Mouse (Mus musculus) megakaryocyte-erythroid progenitor cell, adult 5-6 weeks (primary cell): ENCODE measurements around the gene Rreb1. TPM values are rescaled to one million over a fixed set of nuclear protein-coding genes. Genes with fewer than 3 reads are reported as not detected.

ENCODE experiments used
- ATAC-seq: replicated peaks from 2 replicates; pipeline ENCODE4 v1.8.0; 2016; ENCODE audit warnings: mild to moderate bottlenecking, inconsistent platforms; ENCODE audit not compliant: severe bottlenecking, poor library complexity, low FRiP score, low TSS enrichment
- total RNA-seq, 2 experiments: library from RNA; stranded (forward) in 1 of 2; stranded (reverse) in 1 of 2; fragments of 200-1000, 215-1000 nt in 1 of 2; fragments of >200 nt in 1 of 2; fragmentation: Nextera tagmentation in 1 of 2; gene quantifications; 2 replicates each; pipeline ENCODE4 v1.2.3; 2014 to 2017

Rreb1 gene
- total RNA-seq, 2 experiments from 2014 or later = 43.6 to 94.3 TPM

DNA sequence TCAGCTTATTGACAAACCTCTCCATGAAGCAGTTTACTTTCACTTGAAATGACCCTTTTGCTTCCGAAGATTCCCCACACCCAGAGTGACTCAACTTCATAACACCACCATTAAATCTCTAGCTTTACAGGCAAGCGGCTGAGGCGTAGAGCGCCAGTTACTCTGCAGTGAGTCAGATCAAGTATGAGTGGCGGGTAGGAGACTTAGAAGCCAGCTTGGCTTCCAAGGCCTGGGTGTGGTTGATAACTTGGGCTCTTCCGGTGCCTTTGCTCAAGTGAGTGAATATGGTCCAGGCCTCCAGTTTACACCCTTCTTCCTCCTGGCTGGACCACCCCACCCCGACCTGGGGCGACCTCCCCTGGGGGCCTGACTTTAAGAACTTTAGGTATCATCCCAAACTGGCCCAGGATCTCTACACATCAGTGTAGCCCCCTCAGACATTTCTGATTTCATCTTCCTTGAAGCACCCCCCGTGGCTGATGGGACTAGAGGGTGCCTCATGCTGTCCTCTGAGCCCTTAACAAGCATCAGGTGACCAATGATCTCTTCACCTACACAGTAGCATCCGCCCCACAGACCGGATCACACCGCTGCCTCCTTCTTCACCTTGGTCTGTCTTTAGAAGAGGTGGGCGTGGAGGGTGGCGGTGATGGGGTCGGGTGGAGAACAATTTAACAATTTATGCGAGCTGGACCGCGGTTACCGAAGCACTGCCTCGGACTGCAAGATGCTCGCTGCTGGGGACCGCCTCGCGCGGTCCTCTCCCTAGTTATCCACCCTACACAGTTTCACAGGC, 651 bp upstream of the Rreb1 start:
- ATAC-seq = peak; percentile 86

DNA sequence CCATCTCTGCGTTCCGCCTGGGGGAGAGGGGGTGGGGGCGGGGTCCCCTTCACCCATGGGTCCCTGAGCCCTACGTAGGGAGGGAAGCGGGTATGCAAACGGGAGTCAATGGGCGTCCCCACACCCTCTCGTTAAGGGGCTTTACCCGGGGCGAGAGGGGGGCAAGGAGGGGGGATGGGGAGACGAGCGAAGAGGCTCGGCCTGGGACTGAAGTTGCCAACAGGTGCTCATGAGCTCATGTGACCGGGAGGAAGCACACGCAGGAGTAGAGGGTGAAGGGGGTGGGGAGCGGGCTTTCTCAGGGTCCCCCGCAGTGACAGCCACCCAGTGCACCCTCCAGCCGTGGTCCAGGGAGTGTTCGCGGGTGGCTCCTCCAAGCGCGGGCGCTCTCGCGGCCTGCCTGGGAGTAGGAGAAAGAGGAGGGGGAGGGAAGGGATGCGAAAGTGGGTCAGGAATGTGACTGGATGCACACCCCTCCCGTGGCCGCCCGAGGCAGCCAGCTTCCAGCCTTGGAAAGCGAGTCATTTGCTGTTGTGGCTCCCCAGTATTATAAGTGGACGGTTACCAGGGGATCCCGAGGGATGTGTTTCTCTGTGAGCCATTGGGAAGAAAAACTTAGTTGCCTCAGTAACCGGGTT, 513 bp downstream of the Rreb1 start:
- ATAC-seq = 0 out of 2 replicates have a peak, but pooled peaks have one; percentile 24

DNA sequence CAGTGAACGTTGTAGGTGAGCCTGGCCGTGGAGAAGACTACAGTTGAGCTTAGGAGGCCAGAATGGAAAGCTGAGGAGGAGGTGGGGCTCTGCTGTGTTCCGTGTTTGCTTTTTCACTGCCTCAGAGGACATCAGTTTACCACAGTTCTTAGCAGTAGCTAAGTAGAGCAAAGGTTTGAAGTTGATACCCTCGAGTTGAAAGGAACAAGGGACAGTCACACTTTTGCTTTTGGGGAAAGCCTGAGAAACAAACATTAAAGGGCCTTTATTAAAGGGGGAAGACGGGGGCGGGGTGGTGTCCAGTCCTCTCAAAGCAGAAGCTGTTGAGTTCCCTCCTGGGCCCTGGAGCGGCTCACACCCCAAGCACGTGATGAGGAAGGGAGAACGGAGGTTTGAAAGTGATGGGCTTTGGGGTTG, 1.1 kb downstream of the Rreb1 start:
- ATAC-seq = 0 out of 2 replicates have a peak, but pooled peaks have one; percentile 40

DNA sequence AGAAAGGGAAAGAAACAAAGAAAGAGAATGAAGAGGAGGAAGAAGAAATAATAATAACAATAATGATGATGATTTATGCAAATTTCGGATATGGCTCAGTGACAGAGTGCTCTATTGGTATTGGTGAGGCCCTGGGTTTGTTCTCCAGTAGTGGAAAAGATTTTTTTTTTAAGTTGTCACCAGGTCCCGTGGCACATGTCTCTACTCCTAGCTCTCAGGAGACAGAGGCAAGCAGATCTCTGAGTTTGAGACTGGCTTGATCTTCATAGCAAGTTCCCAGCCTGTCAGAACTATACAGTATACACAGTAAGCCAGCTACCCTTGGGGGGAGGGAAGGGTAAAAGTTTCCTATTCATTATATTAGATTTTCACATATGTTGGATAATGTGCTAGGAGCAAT, 3.4 kb downstream of the Rreb1 start:
- ATAC-seq = no peak

DNA sequence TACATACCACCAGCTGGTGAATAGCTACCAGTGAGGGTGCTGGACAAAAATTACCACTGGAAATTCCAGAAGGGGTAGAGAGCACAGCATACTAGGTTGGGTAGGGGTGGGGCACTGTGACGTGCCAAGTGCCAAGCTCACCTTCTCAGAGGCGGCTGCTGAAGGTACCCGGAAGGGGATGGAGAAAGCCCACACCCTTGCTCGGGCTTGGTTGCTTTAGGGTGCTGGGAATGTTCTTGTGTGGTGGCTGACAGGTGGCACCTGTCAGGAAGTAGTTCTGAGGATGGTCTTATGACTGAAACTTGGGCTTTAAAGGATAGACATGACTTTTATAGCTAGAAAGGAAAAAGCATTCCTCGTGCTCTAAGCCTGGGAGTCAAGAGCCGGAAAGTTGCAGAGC, 3.9 kb downstream of the Rreb1 start:
- ATAC-seq = no peak

DNA sequence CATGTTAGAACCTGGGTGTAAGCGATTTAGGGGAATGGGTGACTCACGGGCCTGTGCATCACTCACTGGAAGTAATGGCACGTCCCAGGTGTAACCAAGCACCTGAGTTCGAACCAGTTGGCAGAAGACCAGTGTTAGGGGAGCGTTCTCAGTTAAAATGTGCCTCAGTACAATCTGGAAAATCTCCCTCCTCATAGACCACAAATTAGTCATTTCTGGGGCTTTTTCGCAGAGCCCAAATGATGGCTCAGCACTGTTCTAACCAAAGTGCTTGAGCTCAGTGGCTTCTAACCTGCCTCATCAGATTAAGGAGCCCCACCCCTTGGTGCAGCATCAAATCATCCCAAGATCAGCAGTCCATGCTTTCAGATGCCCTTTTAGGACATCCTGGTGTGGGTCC, 5.5 kb downstream of the Rreb1 start:
- ATAC-seq = no peak

DNA sequence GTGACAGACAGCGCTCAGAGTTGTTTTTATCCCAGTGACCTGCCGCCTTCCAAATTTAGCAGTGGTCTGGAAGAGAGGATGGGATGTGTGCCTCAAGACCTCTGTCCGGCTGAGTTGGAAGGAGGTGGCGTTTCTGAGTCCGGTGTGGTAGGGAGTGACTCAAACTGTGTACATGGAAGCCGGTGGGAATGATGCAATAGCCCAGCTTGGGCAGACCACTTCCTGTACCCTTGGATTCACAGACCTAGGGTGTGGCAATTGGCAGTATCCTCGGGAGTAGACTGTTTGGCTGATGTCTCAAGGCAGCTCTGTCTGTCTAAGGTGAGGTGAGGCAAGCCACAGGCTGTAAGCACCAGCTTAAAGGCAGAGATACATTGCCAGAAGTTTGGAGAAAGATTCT, 6.0 kb downstream of the Rreb1 start:
- ATAC-seq = no peak

DNA sequence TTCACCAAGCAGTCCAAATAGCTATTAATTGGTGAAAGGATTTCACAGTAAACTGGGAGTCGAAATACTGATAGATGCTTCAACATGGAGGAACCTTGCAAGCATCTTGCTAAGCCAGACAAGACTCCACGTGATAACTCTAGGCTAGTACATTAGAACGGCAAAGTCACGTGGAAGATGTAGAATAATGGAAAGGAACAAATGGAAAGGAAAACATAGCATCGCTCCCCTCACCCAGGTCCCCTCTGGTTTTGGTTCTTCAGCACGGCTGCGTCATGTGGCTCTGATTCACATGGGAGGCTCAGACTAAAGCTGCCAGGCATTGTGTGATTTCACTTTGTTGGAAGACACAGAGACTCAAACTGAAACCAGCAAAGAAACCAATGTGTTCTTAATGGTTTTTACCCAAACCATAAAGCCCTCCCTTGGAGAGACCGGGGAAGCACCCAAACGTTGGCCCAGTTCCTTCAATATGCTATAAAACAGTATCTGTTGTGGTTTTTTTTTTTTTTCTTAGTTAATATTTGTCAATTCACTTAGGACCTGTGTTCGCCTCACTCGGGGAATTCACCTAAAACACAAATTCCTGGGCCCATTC, 14.6 kb downstream of the Rreb1 start:
- ATAC-seq = no peak

DNA sequence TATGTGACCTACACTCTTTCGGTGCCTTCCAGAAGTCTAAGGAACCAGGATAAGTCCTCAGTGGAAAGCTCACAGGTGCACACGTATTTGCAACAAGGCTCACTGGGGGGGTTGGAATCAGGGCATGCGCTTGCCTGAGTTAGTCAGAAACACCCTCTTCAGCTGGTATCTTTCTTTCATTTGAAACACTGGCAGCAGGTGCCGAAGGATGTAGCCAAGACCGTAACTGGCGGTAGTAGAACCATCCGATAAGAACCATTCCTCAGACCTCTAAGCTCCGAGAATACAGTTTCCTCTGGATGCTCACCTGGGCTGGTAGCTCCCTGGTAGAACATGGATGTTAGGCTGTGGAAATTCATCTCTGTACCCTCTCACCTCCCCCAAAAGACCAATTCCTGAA, 20.6 kb downstream of the Rreb1 start:
- ATAC-seq = no peak

DNA sequence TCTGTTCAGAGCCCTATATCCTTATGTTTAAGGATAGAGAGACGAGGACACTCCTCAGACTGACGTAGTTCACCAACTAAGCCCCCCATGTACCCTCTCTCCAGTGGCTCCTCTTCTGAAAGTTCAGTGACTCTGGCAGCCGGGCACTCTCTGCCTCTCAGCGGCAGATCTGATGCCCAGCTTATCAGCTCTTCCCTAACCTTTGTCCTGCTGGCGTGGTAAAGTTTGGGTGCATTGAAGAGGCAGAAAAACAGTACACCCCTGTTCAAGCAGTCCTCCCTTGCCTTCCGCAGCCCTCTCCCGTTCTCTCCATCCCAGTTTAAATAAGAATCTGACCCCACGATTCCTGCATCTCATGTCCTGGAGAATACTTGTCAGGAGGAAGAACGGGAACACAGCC, 21.2 kb downstream of the Rreb1 start:
- no peak for ATAC-seq

DNA sequence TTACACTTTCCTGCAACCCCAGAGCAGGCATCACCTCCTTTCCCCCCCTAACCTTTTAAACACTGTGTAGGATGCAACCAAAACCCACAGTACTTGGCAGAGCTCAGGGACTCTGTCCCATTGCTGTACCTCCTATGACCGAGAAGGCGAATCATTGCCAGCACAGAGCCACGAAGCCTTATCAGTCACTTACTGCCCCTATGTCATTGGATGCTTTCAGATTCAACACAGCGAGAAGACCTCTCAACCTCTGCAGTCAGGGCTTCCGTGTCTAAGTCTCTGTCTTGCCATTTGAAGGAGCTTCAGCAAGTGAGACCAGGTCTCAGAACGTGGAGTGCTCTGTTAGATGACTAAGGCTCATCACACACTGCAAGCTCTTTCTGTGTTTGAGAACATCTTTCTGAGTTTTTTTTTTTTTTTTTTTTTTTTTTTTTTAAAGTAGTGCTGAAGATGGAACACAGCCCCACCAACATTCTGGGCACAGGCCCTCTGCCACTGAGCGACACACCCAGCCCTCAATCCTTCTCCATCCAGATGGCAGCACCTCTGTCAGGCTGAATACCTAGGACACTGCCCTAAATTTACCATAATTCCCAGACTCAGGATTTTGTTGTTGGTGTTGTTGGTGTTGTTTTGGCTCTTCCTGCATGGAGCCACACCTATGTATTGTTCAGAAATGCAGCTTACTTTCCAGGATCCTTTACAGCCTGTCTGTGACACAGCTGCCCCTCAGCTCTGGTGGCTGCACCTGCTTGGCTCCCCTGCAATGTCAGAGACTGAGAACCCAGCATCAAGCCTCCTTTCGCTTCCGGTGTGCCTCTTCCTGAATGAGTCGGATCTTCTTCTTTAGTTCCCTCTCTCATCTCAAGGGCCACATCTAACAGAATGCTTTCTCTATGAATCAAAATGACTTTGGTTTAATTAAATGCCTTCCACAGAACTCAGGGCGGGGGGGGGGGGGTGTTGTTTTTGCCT, 23.2 kb downstream of the Rreb1 start:
- ATAC-seq = peak; percentile 91

DNA sequence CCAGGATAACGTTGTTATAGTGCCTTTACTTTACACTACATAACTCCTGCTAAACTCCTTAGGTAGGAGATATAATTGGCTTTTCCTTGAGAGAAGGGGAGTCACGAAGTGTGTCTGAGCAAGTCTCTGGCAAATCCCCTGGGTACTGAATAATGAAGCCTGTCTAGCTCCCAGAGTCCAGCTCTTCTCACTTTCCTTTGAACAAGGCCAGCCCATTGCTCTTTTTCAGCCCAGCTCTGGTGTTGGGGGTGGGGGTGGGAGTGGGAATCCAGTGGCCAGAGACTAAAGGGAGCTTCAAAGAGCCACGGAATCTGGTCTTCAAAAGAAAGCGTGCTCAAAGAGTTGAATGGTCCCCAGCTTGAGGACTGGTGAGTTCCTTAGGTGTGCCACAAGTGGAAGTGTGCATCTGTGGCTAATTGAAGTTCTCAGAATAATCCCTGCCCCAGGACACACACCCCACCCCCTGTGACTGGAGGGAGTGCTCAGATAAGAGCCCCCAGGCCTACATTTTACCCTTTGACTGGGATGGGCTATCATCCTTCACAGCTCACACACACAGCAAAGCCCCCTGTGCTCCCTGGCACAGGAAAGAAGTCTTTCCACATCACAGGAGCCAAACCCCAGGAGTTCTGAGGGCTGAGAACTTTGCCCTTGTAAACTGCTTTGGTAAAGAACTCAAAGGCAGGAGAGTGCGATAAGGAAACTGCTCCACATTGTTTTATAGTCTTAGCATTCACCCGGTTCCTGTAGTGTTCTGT, 24.2 kb downstream of the Rreb1 start:
- ATAC-seq = no peak

DNA sequence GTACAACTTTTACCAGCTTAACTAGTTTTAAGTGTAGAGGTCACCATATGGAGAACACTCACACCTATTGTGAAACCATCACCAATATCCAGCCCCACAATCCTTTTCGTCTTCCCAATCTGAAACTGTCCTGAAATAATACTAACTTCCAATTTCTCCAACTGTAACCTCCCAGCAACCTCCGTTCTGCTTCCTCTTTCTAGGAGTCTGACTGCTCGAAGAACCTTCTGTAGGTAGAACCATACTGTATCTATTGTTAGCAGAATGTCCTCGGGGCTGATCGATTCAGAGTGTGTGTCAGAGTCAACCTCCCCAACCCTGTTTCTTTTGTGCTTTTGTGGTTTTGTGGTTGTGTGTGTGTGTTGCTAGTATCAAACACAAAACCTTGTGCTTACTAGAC, 25.0 kb downstream of the Rreb1 start:
- no peak for ATAC-seq

DNA sequence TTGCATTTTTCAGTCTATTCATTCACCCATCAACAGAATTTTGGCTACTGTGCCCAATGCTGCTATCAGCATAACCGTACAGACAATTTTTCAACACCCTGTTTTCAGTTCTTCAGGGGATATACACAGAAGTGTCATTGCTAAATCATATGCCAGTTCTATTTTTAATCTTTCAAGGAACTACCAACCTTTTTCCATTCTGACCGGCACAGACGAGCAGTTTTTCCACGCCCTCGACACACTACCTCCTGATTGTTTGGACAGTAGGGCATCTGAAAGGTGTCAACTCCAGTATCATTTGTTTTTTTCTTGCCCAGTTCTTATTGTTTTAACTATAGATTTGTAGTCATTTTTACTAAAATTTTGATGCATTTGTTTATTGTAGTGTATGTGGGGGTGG, 25.8 kb downstream of the Rreb1 start:
- no peak for ATAC-seq

DNA sequence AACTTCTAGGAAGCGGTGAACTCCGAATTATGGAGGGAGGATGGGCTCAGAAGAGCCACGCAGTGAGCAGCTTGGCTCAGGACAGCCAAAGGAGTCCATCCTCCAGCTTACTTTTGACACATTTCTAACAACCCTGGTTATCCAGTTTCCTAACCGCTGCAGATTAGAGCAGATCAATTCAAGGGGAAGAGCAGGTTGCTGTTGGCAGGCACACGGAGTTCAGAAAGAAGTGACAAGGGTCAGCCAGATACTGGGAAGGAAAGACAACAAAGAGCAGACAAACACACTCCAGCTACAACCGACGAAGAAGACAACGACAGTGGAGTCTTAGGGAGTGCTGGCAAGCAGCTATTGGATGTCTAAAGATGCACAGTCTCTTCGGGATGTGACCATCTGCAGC, 36.8 kb downstream of the Rreb1 start:
- ATAC-seq = no peak

DNA sequence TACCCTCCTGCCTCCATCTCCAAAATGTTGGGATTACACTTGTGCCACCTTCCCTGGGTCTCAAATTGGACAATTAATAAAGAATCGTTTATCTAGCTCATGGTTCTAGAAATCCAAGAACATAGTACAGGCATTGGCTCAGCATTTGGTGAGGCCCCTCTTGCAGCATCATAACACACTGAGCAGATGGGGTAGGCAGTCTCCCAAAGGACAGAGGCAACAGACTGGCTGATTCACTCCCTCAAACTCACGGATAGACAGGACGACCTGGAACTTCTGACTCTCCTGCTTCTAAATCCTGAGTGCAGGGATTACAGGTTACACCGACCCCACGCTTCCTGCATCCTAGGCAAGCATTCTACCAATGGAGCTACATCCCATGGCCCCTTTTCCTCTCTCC, 38.5 kb downstream of the Rreb1 start:
- no peak for ATAC-seq

DNA sequence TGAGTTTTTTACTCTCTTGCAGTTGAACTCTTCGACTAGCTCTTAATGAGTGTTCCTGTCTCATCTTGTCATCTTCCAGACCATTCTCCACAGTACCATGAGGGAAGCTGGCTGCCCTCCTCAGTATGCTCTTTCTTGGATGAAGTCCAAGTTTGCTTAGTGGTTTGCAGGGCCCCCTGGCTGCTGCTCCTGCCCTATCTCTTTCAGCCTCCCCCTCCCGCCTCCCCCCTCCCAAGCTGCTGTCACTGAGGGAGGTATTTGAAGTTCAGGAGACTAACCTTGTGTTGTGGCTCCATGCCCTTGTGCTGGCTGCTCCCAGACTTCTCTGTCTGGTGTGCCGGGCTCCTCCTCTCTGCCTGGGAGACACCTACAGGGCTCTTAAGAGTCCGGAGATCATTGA, 43.2 kb downstream of the Rreb1 start:
- ATAC-seq = peak; percentile 54

DNA sequence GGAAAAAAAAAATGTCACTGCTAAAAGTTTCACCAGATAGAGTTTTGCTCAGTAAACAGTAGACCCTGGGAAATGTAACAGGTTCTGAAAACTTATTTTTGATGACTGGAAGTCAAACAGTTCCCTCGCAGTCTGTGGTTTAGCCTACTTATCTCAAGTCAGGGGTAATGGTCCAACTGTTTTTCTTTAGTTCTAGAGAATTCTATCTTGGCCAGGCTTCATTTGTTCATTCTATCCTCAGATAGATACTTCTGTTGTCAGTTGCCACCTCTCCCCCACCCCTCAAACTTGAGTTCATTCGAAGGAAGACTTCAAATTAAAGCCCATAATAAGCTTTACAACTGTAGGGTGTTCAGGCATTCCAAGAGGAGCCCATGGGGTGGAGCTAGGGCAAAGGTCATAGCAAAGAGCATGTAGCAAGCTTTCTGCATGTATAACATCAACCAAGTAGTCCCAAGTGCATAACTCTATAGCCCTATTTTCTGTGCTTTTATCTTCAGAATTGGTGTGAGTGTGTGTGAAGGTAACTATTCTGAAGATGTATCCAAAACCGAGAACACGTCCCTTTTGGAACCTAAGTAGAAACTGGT, 46.2 kb downstream of the Rreb1 start:
- ATAC-seq = no peak
